Mouse (Mus musculus): ENCODE results near the gene Sh2b1. TPM values are rescaled to one million over a fixed set of nuclear protein-coding genes. Genes with fewer than 3 reads are reported as not detected.

Sh2b1 gene
- total and polyA plus RNA-seq, 3 experiments: 8.9 to 61.5 (median 24.6) TPM

DNA sequence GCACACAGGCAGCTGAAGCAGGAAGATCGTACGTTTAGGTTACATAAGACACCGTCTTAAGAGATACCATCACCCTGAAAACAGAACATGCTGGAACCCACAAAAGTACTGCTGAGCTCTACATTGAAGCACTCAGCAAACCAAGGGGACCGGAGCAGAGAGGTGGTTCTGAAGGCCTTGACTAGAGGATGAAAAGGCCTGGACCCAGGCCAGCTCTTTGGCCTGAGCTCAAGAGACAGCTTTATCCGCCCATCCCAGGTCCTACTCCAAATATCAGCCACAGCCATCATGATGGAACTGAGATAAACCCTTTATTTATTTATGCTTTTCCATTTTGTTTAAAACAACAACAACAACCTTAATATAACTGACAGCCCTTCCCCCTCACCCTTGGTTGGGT lies 8.5 kb downstream of the Sh2b1 start:
- Histone ChIP-seq H3K36me3 (replicated peaks) (peaks cover 71% of the 10 kb centered on the region), H3K9me3 (replicated peaks) (no peaks in the 10 kb centered on the region), H3K4me3 (ENCODE audit: low read depth, low read length) (no peak overlapping the region), H3K4me1 (ENCODE audit: insufficient read depth, low read depth, low read length) (peaks cover 52% of the 10 kb centered on the region), H3K27me3 (ENCODE audit: insufficient read depth, low read length) (no peaks in the 10 kb centered on the region)
- ATAC-seq (ENCODE audit: extremely low read depth, insufficient number of reproducible peaks, low FRiP score, poor library complexity, severe bottlenecking): no peak
- TF ChIP-seq POLR2AphosphoS5 (IDR thresholded peaks at IDR 0.05; ENCODE audit: insufficient replicate concordance, low read depth, low read length): no peak
- TF ChIP-seq GATA1 (IDR thresholded peaks at IDR 0.05; ENCODE audit: borderline replicate concordance, low read length): no peak
- TF ChIP-seq CTCF (IDR thresholded peaks at IDR 0.05; ENCODE audit: low read depth, low read length): no peak
- TF ChIP-seq GATA2 (IDR thresholded peaks at IDR 0.05; ENCODE audit: borderline replicate concordance, low read depth, low read length): no peak
- TF ChIP-seq TAL1 (conservative IDR thresholded peaks at IDR 0.05; ENCODE audit: low read depth, low read length): no peak
- no peak for DNase-seq (ENCODE audit: low spot score)

DNA sequence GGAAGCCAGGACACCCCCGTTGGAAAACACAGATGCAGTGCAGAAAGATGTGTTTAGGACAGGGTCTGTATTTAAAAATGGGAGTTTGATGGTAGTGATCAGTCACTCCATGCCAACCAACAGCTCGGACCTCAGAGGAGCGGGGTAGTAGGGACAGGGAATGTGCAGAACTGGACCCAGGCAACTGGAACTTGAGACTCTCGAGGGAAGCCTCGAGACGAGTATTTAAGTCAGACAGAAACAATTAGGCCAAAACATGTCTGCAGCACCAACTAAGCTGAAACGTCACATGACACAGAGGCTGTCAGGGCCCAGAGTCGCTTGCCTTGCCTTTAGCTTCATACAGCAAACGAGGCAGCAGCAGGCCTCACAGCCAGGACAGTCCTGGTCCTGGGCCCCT lies 9.1 kb downstream of the Sh2b1 start:
- DNase-seq (ENCODE audit: low spot score) (no peak), ATAC-seq (ENCODE audit: extremely low read depth, insufficient number of reproducible peaks, low FRiP score, poor library complexity, severe bottlenecking) (no peak)
- Histone ChIP-seq H3K4me1 (ENCODE audit: insufficient read depth, low read depth, low read length) (peaks cover 46% of the 10 kb centered on the region), H3K4me3 (ENCODE audit: low read depth, low read length) (no peak overlapping the region), H3K9me3 (replicated peaks) (no peaks in the 10 kb centered on the region), H3K36me3 (replicated peaks) (peaks cover 65% of the 10 kb centered on the region), H3K27me3 (ENCODE audit: insufficient read depth, low read length) (peaks cover 5% of the 10 kb centered on the region)
- TF ChIP-seq CTCF (IDR thresholded peaks at IDR 0.05; ENCODE audit: low read depth, low read length) (no peak), GATA1 (IDR thresholded peaks at IDR 0.05; ENCODE audit: borderline replicate concordance, low read length) (no peak), GATA2 (IDR thresholded peaks at IDR 0.05; ENCODE audit: borderline replicate concordance, low read depth, low read length) (no peak), TAL1 (conservative IDR thresholded peaks at IDR 0.05; ENCODE audit: low read depth, low read length) (no peak), POLR2AphosphoS5 (IDR thresholded peaks at IDR 0.05; ENCODE audit: insufficient replicate concordance, low read depth, low read length) (no peak)

DNA sequence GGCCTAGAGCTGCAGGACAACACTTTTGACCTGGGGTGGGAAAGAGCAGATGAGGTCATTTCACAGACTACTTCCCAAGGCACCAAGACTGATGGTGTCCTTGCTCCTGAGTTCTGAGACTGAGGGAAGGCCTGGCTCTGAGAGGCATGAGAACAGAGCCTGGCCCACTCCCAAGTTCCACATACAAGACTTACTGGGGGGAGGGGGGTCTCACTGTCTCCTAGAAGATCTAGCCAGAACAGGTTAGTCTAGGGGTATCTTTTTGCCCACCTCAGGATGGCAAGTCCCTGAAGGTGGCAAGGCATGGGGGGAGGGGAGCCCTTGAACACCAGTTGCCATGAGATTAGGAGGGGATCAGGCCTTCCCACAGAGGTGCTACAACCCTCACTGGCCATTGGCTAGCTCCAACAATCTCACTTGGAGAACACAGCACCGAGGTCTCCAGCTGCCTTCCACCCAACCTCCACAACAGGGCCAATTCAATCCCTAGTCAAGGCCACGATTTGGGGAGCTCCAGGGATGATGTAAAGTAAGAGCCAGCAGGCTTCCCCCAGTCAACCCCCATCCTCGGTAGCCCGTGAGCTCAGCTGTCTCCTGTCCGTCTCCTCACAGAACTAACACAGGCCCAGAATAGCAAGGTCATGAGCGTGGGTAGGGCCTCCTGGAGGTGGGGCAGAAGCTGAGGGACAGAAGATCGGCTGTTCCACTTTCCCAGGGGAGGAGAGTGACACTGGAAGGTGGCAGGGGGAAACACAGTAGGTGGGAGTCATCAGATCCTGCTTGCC lies 9.8 kb downstream of the Sh2b1 start:
- DNase-seq (ENCODE audit: low spot score) (no peak), ATAC-seq (ENCODE audit: extremely low read depth, insufficient number of reproducible peaks, low FRiP score, poor library complexity, severe bottlenecking) (no peak)
- H3K27me3 ChIP-seq (ENCODE audit: insufficient read depth, low read length): peaks cover 12% of the 10 kb centered on the region
- TF ChIP-seq GATA2 (IDR thresholded peaks at IDR 0.05; ENCODE audit: borderline replicate concordance, low read depth, low read length) (no peak), TAL1 (conservative IDR thresholded peaks at IDR 0.05; ENCODE audit: low read depth, low read length) (no peak), CTCF (IDR thresholded peaks at IDR 0.05; ENCODE audit: low read depth, low read length) (no peak), POLR2AphosphoS5 (IDR thresholded peaks at IDR 0.05; ENCODE audit: insufficient replicate concordance, low read depth, low read length) (no peak), GATA1 (IDR thresholded peaks at IDR 0.05; ENCODE audit: borderline replicate concordance, low read length) (no peak)
- no peak overlapping the region for H3K4me3 ChIP-seq (ENCODE audit: low read depth, low read length)
- H3K36me3 ChIP-seq (replicated peaks): peaks cover 59% of the 10 kb centered on the region
- peaks cover 45% of the 10 kb centered on the region for H3K4me1 ChIP-seq (ENCODE audit: insufficient read depth, low read depth, low read length)
- H3K9me3 ChIP-seq (replicated peaks): no peaks in the 10 kb centered on the region

DNA sequence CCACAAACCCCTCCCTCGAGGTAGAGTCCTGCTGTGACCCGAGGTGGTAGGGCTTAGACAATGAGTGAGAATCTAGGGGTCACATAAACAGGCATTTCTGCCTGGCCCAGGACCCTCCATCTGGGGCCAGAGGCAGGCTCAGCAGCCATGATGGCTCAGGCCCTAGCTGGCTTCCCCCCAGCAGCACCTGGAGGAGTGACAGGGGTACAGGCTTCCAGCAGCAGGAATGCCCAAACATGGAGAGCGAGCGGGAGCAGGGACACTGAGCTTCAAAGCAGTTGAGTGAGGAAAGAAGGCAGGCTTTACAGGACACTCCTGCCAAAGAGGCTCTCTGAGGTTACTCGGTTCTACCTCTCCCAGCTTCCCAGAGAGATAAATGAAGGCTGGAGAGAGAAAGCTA lies 10.4 kb downstream of the Sh2b1 start:
- TF ChIP-seq TAL1 (conservative IDR thresholded peaks at IDR 0.05; ENCODE audit: low read depth, low read length) (no peak), GATA2 (IDR thresholded peaks at IDR 0.05; ENCODE audit: borderline replicate concordance, low read depth, low read length) (no peak), CTCF (IDR thresholded peaks at IDR 0.05; ENCODE audit: low read depth, low read length) (no peak), GATA1 (IDR thresholded peaks at IDR 0.05; ENCODE audit: borderline replicate concordance, low read length) (no peak), POLR2AphosphoS5 (IDR thresholded peaks at IDR 0.05; ENCODE audit: insufficient replicate concordance, low read depth, low read length) (no peak)
- Histone ChIP-seq H3K36me3 (replicated peaks) (peaks cover 53% of the 10 kb centered on the region), H3K4me1 (ENCODE audit: insufficient read depth, low read depth, low read length) (peaks cover 43% of the 10 kb centered on the region), H3K9me3 (replicated peaks) (no peaks in the 10 kb centered on the region), H3K4me3 (ENCODE audit: low read depth, low read length) (no peak overlapping the region), H3K27me3 (ENCODE audit: insufficient read depth, low read length) (peaks cover 17% of the 10 kb centered on the region)
- ATAC-seq (ENCODE audit: extremely low read depth, insufficient number of reproducible peaks, low FRiP score, poor library complexity, severe bottlenecking): no peak
- DNase-seq (ENCODE audit: low spot score): no peak

DNA sequence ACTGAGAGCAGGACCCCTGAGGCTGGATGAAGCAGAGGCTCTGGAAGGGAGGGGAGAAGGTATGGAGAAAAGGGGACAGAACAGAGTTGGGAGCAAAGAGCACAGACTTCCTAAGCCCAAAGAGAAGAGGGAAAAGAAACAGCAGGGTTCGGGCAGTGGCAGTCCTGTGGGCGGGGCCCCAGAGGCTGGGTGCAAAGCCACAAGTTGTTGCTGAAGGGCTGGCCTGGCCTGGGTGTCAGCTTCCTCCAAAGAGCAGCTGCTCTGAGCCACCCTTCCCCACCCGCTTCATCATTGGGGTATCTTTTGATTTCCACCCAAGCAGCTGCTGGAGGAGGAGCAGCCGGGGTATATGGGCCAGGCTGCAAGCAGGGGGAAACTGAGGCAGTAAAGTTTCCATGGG lies 11.1 kb downstream of the Sh2b1 start:
- Histone ChIP-seq H3K4me3 (ENCODE audit: low read depth, low read length) (no peak overlapping the region; the same call in 1 of the 2 replicates), H3K9me3 (replicated peaks) (no peaks in the 10 kb centered on the region), H3K36me3 (replicated peaks) (peaks cover 46% of the 10 kb centered on the region), H3K27me3 (ENCODE audit: insufficient read depth, low read length) (peaks cover 24% of the 10 kb centered on the region), H3K4me1 (ENCODE audit: insufficient read depth, low read depth, low read length) (peaks cover 43% of the 10 kb centered on the region)
- DNase-seq (ENCODE audit: low spot score) (peak; percentile 50), ATAC-seq (ENCODE audit: extremely low read depth, insufficient number of reproducible peaks, low FRiP score, poor library complexity, severe bottlenecking) (no peak)
- TF ChIP-seq POLR2AphosphoS5 (IDR thresholded peaks at IDR 0.05; ENCODE audit: insufficient replicate concordance, low read depth, low read length) (no peak), GATA1 (IDR thresholded peaks at IDR 0.05; ENCODE audit: borderline replicate concordance, low read length) (no peak), GATA2 (IDR thresholded peaks at IDR 0.05; ENCODE audit: borderline replicate concordance, low read depth, low read length) (no peak), TAL1 (conservative IDR thresholded peaks at IDR 0.05; ENCODE audit: low read depth, low read length) (no peak), CTCF (IDR thresholded peaks at IDR 0.05; ENCODE audit: low read depth, low read length) (no peak)

DNA sequence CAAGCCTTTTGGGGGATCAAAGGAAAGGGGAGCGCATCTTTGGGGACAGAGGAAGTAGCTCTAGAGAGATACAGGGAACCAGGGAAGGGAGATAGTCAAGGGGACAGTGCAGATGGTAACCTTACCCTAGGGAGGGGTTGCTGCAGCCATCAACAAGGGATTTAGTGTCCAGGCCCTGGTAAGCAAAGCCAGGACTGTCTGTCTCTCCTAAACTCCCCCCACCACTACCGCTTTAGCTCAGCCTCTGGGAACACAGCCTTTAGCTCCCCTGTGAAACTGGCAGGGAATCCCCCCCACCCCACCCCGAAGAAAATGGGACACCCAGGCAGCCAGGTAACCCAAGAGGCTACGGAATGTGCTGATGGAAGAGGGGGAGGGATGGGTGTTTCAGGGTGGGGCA lies 11.7 kb downstream of the Sh2b1 start:
- no peak for ATAC-seq (ENCODE audit: extremely low read depth, insufficient number of reproducible peaks, low FRiP score, poor library complexity, severe bottlenecking)
- peaks cover 43% of the 10 kb centered on the region for H3K4me1 ChIP-seq (ENCODE audit: insufficient read depth, low read depth, low read length)

More for the DNA sequence above, 11.7 kb downstream of the Sh2b1 start:
- no peak for DNase-seq (ENCODE audit: low spot score)
- Histone ChIP-seq H3K27me3 (ENCODE audit: insufficient read depth, low read length) (peaks cover 29% of the 10 kb centered on the region), H3K4me3 (ENCODE audit: low read depth, low read length) (no peak overlapping the region), H3K9me3 (replicated peaks) (no peaks in the 10 kb centered on the region), H3K36me3 (replicated peaks) (peaks cover 40% of the 10 kb centered on the region)
- no peak for TF ChIP-seq GATA1 (IDR thresholded peaks at IDR 0.05; ENCODE audit: borderline replicate concordance, low read length)
- TF ChIP-seq POLR2AphosphoS5 (IDR thresholded peaks at IDR 0.05; ENCODE audit: insufficient replicate concordance, low read depth, low read length): no peak
- no peak for TF ChIP-seq TAL1 (conservative IDR thresholded peaks at IDR 0.05; ENCODE audit: low read depth, low read length)
- TF ChIP-seq CTCF (IDR thresholded peaks at IDR 0.05; ENCODE audit: low read depth, low read length): no peak
- no peak for TF ChIP-seq GATA2 (IDR thresholded peaks at IDR 0.05; ENCODE audit: borderline replicate concordance, low read depth, low read length)
